Mouse (Mus musculus) erythroblast, embryonic 14.5 days (primary cell): ENCODE measurements around the gene Gnai3.
A peak's percentile ranks its signal among the peaks of the same experiment; 100 is the strongest.

Experiments used
- GATA1 ChIP-seq: IDR thresholded peaks from 2 replicates; pipeline ENCODE4 v1.6.1; 2012; ENCODE audit warnings: low read length, inconsistent platforms, mixed read lengths
- TAL1 ChIP-seq: IDR thresholded peaks from 3 replicates; pipeline ENCODE4 v1.6.1; 2012; ENCODE audit warnings: low read length, inconsistent platforms, mixed read lengths

DNA sequence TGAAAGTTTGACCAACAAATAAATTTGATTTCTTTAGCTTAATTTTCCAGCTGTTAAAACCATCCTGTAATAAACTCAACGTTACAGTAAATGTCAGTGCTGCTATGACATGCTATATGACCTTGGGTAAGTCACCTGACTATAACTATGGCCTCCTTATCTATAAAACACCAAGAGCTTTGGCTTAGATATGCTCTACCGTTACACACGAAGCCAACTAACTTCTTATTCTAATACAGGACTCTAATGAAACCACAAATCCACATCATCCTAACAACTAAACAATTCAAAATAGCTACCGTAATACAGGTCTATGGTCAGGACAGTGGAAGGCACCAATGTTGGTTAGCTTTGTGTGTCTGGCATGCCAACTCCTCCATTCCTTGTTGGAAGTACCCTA is 16.1 kb downstream of the Gnai3 start:
- TF ChIP-seq GATA1 (0 out of 2 replicates have a peak, but pooled peaks have one; percentile 15), TAL1 (no peak)
